Mouse (Mus musculus) Muller cell, postnatal 12 days (primary cell): ENCODE data around the gene Gm7138.
"Not testable (repeated sequence)": the region's sequence is repeated elsewhere in the genome, so short reads cannot be mapped to it uniquely, and the experiment has no call there.

Source experiments
- DNase-seq: peaks from one replicate; pipeline ENCODE4 v3.0.0-alpha.2; 2015; ENCODE audit errors: inconsistent ontology term

Gene Gm7138

DNA sequence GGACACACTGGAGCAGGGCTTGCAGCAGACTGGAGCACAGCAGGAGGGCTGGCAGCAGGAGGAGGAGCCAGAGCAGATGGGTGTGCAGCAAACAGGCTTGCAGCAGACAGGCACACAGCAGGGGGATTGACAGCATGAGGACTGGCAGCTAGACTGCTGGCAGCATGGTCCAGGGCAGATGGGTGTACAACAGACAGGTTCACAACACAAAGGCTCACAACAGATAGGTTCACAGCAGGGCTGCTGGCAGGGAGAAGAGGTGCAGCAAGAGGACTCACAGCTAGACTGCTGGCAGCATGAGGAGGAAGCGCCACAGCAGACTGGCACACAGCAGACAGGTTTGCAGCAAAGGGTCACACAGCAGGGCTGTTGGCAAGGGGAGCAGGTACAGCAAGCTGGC, 26.1 kb downstream of the Gm7138 start:
- DNase-seq, result not testable (repeated sequence)

DNA sequence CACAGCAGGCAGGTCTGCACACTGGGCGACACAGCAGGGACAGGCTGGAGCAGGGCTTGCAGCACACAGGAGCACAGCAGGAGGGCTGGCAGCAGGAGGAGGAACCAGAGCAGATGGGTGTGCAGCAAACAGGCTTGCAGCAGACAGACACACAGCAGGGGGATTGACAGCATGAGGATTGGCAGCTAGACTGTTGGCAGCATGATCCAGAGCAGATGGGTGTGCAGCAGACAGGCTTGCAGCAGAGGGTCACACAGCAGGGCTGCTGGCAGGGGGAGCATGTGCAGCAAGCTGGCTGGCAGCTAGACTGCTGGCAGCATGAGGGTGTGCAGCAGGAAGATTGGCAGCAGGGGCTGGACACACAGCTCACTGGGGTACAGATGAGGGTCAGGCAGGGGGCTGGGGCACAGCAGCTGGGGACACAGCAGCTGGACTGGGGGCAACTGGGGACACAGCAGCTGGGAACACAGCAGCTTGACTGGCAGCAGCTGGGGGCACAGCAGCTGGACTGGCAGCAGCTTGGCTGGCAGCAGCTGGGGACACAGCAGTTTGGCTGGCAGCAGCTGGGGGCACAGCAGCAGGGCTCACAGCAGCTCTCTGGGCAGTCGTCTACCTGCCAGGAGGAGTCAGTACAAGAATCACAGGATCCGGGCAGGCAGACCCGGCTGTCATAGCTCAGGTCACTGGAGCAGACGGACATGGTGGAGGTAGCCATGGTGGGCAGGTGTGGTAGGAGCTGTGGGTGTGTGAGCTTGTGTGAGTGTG, 34.6 kb downstream of the Gm7138 start, which contains the start of gene Gm18596:
Gene Gm18596, minus strand, starts transcription at position 715 of the 765 bp plus-strand sequence.
- DNase-seq, result not testable (repeated sequence)

DNA sequence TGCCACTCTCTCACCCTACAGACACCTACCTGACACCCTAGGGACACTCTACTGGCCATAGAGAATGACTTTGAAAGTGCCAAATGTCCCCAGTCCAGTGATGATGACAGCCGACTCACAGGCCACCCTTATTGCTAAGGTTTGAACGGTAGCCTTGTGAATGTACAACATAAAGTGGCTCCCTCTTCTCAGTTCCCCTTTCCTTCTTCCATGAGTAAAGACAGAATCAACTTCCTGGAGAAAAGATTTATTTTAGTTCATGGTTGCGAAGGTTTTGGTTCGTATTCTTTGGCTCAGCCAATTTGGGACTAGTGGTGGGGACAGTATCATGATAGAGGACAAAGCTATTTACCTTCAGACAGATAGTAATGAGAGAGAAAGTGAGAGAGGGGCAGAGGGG, 37.8 kb downstream of the Gm7138 start:
- no peak for DNase-seq

DNA sequence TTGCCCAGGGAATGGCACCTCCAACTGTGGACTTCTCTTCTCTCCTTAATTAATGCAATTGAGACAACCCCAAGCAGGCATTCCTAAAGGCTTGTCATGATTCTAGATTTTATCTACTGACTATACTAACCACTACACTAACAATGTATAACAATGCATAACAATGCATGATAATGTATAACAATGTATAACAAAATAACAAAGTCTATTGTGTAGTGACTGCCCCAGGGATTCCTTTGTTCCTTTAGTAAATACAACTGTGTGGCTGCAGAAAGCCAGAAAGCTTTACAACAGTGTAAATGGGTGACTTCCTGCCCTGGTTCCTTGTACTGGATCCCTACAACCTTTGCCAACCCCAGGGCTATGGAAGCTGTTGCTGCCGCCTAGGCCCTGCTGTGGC, 40.8 kb downstream of the Gm7138 start:
- no peak for DNase-seq

DNA sequence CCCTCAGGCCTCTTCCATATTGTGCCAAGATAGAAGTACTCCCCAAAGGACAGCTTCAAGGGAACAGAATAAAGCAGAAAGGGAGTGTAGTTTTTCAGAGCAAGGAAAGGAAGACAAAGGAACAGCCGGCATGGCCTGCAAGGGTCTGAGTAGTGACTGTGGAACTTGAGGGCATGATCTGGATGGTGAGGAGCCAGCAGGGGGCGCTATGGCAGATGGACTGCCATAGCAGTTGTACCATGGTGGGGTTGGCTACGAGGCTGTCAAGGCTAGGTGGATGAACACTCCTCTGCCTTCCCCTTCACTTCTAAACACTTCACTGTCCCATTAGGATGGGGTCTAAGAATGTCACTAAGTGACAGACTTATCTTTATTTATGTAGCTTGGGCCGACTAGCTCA, 47.5 kb downstream of the Gm7138 start:
- no peak for DNase-seq

DNA sequence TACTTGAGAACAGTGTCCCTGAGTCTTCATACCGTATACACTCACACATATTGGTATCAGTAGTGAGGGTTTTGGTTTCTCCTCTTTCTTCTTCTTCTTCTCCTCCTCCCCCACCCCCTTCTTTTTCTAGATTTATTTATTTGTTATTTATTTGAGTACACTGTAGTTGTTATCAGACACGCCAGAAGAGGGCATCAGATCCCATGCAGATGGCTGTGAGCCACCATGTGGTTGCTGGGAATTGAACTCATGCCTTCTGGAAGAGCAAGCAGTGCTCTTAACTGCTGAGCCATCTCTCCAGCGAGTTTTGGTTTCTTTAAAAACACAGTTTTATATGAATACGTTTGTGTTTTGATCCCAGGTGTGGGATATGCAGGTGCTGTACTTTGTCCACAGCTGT, 48.5 kb downstream of the Gm7138 start:
- DNase-seq, result no peak
